Mouse (Mus musculus): Measurements from ENCODE around the gene Rasa3.

- no peak for TF ChIP-seq POLR2A (IDR thresholded peaks at IDR 0.05; ENCODE audit: insufficient read length, low read depth)
- TF ChIP-seq MAX (IDR thresholded peaks at IDR 0.05; ENCODE audit: low read depth) = no peak
- TF ChIP-seq TCF12 (IDR thresholded peaks at IDR 0.05; ENCODE audit: insufficient read depth, poor library complexity, severe bottlenecking) = no peak
- TF ChIP-seq MYOG (IDR thresholded peaks at IDR 0.05; ENCODE audit: control insufficient read depth in 1 of 3, insufficient read depth in 1 of 3, insufficient read length in 2 of 3, low read depth in 2 of 3) = no peak
- no peak for TF ChIP-seq MYOD1 (IDR thresholded peaks at IDR 0.05; ENCODE audit: control insufficient read depth in 1 of 3, insufficient read length in 2 of 3, low read depth in 2 of 3)
- TF ChIP-seq E2F4 (IDR thresholded peaks at IDR 0.05; ENCODE audit: insufficient read depth) = no peak
- no peak for TF ChIP-seq USF1 (IDR thresholded peaks at IDR 0.05; ENCODE audit: low read depth)
Measured at GRCm38 (mm10) chr8:13589071-13589470, 88.3 kb downstream of the Rasa3 start.
